Mouse (Mus musculus) layer of hippocampus, adult 2 months (tissue): ENCODE data around the gene Nudc. TPM values are rescaled to one million over a fixed set of nuclear protein-coding genes. Genes with fewer than 3 reads are reported as not detected.
A peak's percentile ranks its signal among the peaks of the same experiment; 100 is the strongest.

ENCODE experiments used
- DNase-seq, 2 experiments: peaks; one replicate each; pipeline ENCODE4 v3.0.0; 2022; ENCODE audit warnings: low spot score in 2 of 2
- H3K27ac ChIP-seq: fragments of 200-600 bp; 2 replicates; pipeline ENCODE4 v1.8.1; 2022
- H3K4me3 ChIP-seq: fragments of 200-600 bp; 2 replicates; pipeline ENCODE4 v1.8.1; 2022; ENCODE audit warnings: mild to moderate bottlenecking
- CTCF ChIP-seq: fragments of 200-600 bp; conservative IDR thresholded peaks from 2 replicates; pipeline ENCODE4 v1.8.1; 2022; ENCODE audit warnings: antibody characterized with exemption, mild to moderate bottlenecking, moderate library complexity
- microRNA-seq, 2 experiments: library from miRNA; unstranded; fragments of <30 nt; microRNA quantifications; one replicate each; pipeline ENCODE4 v1.2.0; 2021
- total RNA-seq, 2 experiments: library from RNA; stranded (reverse); gene quantifications; 2 replicates each; pipeline ENCODE4 v1.2.3; 2021

Nudc gene
- total RNA-seq, 2 experiments from 2014 or later: 123 to 128 TPM

DNA sequence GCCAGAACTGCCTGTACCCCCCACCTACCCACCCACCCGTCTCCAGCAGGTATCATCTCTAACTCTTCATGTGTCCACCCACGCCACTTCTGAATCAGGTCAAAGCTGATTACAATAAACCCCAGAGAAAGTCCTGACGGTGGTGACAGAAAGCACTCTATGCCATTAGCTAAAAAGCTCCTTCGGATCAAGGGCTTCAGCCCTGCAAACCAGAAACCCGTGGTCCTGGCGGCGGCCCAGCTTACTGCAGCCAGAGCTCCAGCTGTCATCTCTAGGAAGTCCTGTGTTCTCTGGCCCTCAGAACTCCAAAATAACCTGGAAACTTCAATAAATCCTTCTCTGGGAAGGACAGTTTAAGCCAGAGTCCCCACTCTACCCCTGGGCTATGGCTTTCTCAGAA is 50.1 kb downstream of the Nudc start:
- no peak overlapping the region; the same call in 1 of the 2 replicates for H3K27ac ChIP-seq

DNA sequence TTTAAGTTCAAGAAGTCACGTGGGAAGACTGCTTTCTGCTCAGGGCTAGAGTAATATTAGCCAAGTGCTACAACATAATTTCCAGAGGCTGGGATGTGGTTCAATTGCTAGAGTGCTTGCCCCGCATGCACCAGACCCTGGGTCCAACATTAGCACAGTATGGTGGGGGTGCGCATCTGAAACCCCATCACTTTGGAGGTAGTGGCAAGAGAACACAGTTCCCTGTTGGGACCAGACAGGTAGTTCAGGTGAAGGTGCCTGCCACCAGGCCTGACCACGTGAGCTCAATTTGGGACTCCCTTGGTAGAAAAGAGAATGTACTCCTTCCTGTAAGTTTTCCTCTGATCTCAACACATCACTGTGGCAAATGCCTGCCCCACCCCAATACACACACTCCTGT is 50.9 kb downstream of the Nudc start:
- Histone ChIP-seq H3K27ac (no peak overlapping the region), H3K4me3 (no peak overlapping the region; the same call in 1 of the 2 replicates)
- no peak for DNase-seq
- TF ChIP-seq CTCF: no peak; the same call in none of the 2 replicates

More for the DNA sequence above, 50.1 kb downstream of the Nudc start:
- TF ChIP-seq CTCF: peak; percentile 43
- H3K4me3 ChIP-seq: peak overlapping the region; percentile 70
- no peak for DNase-seq

DNA sequence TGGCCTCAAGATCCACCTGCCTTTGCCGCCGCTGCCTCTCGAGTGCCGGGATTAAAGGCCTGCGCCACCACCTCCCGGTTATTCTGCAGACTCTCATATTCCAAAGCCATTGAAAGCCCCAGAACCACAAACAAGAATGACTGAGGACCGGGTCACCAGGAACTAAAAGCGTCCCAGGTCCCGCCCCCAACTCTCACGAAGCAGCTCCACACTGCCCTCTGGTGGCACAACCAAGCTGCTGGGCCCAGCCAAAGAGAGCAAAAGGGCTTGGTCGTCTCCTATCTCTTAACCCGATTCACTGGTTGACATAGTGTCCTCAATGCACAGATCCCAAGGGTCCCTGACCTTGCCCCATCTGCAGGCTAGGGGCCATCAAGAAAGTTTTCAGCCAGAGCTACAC is 51.4 kb downstream of the Nudc start:
- Histone ChIP-seq H3K27ac (no peak overlapping the region), H3K4me3 (peak overlapping the region; percentile 54)
- peak; percentile 98 for TF ChIP-seq CTCF
- peak; percentile 73 to 89 for DNase-seq

DNA sequence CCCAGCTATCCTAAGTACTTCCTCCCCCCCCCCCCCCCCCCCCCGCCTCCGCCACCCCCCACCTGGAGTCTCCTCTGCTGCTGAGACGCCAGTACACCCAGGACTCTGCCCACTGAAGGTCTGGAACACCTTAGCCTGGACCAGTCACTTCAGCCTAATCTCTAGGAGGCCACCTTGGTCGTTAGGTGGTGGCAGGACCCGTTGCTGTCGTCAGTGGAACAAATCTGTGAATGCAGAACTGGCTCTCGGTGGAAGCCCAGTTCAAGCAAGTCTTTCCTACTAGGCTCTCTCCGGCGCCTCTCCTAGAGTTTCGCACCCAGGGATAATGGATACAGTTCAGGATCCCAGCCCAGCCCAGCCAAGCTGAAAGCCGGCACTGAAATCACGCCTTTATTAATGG is 51.9 kb downstream of the Nudc start:
- Histone ChIP-seq H3K27ac (no peak overlapping the region), H3K4me3 (peak overlapping the region; percentile 54)
- TF ChIP-seq CTCF: no peak
- no peak for DNase-seq

DNA sequence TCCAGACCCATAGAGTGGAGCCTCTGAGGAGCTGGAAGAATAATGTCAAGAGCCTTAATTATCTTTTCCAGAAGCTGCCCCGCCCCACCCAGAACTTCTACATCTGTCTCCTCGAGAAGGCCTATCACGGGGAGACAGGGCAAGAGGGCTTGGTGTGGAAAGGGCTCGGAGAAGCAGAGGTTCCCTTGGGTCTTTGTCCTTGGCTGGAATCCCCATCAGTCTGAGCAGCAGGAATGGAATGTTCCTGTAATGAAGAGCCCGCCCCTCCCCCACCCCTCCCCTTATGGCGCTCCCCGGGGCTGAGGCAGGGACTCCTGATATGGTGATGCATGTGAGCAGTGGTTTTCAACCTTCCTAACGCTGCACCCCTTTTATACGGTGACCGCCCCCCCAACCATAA is 54.0 kb downstream of the Nudc start:
- no peak for DNase-seq
- Histone ChIP-seq H3K4me3 (no peak overlapping the region), H3K27ac (no peak overlapping the region)
- TF ChIP-seq CTCF: no peak

DNA sequence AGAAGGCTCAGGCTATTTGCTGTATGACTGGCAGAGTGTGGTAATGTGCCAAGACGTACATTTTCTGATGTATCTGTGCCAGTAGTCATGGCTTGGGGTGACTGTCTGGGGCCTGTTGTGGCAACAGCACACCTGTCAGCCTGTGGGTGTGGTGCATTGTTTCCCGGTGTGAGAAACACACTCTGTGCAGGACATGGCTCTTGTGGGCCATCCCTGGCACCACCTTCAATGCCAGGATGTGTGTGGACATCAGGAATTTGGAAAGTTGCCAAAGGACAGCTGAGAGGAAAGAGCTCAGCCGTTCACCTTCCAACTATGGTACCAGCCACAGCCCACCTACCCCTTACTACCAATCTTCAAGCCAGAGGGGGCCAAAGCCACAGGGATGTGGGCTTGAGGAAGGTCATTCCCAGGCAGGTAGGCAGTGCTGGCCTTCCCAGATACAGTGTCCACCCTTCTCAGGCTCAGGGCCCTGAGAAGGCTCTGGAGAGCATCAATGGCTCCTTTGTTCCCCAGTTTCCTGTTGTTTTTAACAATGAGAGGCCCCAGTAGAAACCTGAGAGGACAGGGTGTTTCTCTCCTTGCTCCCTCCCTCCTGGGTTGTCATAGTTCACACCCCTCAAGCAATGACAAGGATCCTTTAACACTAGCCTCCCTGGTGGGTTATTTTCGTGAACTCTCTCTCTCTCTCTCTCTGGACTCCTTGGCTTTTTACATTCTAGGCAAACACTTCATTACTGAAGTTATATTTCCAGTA is 56.1 kb downstream of the Nudc start:
- H3K4me3 ChIP-seq: no peak overlapping the region
- H3K27ac ChIP-seq: no peak overlapping the region
- no peak for DNase-seq
- TF ChIP-seq CTCF: no peak

DNA sequence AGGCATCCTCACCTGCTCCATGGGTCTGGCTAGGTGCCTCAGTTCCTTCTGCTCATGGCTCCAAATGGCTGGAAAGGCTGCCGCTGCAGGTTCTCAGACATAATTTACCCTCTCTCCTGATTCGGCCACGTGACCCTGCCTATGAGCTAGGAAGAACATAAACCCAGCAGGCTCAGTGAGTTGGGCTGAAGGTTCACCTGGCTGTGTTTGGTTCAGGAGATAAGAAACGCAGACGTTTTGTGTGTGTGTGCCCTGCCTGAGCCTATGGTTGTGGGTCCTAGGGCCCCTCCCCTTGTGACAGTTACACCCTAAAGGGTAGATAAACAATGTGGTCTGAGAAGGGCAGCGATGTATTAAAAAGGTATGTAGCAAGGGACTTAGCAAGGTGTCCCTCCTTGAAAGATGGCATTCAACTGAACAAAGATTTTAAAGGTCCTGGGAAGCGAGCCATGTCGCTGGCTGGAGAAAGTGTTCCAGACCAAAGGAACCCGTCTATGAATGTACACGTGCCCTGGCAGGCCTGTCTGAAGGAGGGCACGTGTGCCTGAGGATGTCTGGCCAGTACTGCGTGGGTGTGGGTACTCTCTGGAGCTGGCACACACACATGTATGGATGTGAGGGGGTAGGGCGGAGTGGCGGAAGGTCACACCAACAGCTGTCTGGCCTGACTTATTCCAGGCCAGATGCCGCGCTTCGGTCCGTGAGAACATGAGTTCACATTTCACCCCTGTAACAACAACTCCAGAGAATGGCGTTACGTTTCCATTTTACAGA is 57.0 kb downstream of the Nudc start:
- Histone ChIP-seq H3K27ac (no peak overlapping the region), H3K4me3 (no peak overlapping the region)
- TF ChIP-seq CTCF: no peak
- no peak for DNase-seq

DNA sequence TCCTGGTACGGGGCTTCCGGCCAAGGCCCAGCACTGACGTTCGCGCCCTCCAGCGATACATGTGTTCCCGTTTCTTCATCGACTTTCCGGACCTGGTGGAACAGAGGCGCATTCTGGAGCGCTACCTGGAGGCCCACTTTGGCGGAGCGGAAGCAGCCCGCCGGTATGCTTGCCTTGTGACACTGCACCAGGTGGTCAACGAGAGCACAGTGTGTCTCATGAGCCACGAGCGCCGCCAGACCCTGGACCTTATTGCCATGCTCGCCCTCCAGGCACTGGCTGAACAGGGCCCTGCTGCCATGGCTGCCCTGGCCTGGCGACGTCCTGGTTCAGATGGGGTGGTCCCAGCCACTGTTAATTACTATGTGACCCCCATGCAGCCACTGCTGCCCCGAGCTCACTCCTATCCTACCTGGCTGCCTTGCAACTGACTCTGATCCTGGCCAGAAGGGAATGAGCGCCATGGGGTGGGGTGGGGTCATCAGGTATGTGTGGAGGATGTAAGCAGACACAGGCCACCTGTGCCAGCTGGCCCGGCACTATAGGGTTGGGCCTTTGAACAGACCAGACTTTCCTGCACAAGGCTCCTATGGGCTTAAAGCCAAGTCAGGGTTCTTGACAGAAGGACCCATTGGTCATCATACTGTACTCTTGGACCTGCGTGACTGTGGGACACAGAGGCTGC is 59.0 kb downstream of the Nudc start:
- DNase-seq: no peak
- TF ChIP-seq CTCF: no peak
- no peak overlapping the region for H3K4me3 ChIP-seq
- H3K27ac ChIP-seq: no peak overlapping the region

DNA sequence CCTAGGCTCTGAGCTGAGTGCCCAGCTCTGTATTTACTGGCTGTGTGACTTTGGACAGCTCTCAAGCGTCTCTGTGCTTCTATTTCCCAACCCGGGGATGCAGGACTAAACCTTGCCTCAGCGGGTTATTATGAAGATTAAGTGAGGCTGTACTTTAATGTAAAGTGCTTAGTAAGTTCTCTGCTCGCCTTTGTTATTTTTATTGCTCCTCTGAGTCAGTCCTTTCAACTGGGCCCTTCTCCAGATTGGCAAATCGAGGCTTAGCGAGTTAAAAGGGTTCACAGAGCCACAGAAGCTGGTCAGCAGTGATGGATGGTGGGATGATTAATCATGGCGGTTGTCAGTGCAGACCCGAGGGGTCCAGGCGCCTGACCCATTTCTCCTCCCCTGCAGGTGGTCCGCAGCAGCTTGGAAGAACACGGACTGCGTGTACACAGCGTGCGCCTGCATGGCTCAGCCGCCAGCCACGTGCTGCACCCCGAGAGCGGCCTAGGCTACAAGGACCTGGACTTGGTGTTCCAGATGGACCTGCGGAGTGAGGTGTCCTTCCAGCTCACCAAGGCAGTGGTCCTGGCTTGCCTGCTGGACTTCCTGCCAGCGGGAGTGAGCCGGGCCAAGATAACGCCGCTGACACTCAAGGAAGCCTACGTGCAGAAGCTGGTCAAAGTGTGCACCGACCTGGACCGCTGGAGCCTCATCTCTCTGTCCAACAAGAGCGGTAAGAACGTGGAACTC is 59.9 kb downstream of the Nudc start:
- H3K27ac ChIP-seq: no peak overlapping the region
- no peak overlapping the region for H3K4me3 ChIP-seq
- no peak for DNase-seq
- no peak for TF ChIP-seq CTCF

DNA sequence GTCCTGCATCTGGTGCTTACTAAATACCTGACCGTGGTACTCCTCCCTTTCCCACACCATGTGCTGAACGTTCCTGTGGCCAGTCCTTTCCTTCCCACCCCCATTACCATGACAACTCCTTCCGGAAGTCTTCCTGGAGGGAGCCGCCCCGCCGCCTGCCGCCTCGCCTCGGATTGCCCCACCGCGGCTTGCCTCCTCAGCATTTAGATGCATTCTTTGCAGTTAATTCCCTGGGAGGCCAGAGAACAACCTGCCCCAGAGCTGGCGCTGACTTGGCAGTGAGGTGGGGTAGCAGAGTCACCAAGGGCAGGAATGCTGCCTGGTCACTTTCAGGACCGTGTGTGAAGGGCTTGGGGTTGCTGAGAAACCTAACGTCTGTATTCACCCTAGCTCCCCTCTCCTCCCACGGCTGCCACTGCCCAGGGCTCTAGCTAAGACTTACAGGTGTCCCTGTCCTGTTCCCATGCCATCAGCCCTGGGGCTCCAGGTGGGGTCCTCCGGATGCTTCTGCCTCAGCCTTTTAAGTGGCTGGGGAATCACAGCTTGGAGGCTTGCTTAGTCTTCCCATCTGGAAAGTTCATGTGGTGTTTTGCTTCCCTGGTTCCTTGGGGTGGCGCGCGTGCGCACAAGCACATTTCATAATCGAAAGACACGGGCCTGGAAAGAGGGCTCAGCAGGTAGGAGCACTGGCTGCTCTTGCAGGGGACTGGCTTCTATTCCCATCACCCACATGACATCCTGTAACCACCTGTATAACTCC is 61.4 kb downstream of the Nudc start:
- TF ChIP-seq CTCF: peak; percentile 15; the same call in 1 of the 2 replicates
- Histone ChIP-seq H3K27ac (peak overlapping the region; percentile 36; the same call in 1 of the 2 replicates), H3K4me3 (peak overlapping the region; percentile 38)
- no peak for DNase-seq

Small RNA genes lying within 50 kb of the gene (microRNA-seq; reads per million reads assigned to microRNA genes)
- gene Gm23158: 0 reads per million in 2 experiments

Other genes starting within 250 kb of the Nudc start
- 10 to 100 TPM; 78.8 to 82.5 TPM for gene Wdtc1, start 192.5 kb downstream of the Nudc start, total RNA-seq
- 10 to 100 TPM; 59.1 to 63.4 TPM for gene Slc9a1, start 176.3 kb downstream of the Nudc start, total RNA-seq
- not detected for gene Tent5b, start 65.9 kb downstream of the Nudc start, total RNA-seq
- gene Trnp1, start 47.4 kb downstream of the Nudc start, total RNA-seq: 100 to 1,000 TPM; 154 to 165 TPM
- gene Kdf1, start 27.0 kb downstream of the Nudc start, total RNA-seq: under 1 TPM in 1 of 2 experiments, not detected in 1; 0.34 TPM
- gene Nr0b2, start 7.4 kb upstream of the Nudc start, total RNA-seq: not detected
- gene Gpatch3, start 28.7 kb upstream of the Nudc start, total RNA-seq: 10 to 100 TPM in 1 of 2 experiments, 1 to 10 TPM in 1; 6.5 to 10.3 TPM
- gene Gpn2, start 38.4 kb upstream of the Nudc start, total RNA-seq: 10 to 100 TPM; 10.7 to 11.6 TPM
- gene Sfn, start 56.2 kb upstream of the Nudc start, total RNA-seq: 1 to 10 TPM; 1.6 to 1.8 TPM
- 10 to 100 TPM; 37.1 to 38.0 TPM for gene Zdhhc18, start 104.2 kb upstream of the Nudc start, total RNA-seq
- gene Pigv, start 126.7 kb upstream of the Nudc start, total RNA-seq: 1 to 10 TPM; 9.1 to 9.7 TPM
- 10 to 100 TPM; 83.2 to 88.6 TPM for gene Arid1a, start 210.8 kb upstream of the Nudc start, total RNA-seq